Mouse (Mus musculus): ENCODE results near the gene Gm21988. TPM values are rescaled to one million over a fixed set of nuclear protein-coding genes. Genes with fewer than 3 reads are reported as not detected.

Gene Gm21988
- total RNA-seq, 1 experiment: 2.4 TPM

- Histone ChIP-seq H3K9me3 (ENCODE audit: control insufficient read depth, insufficient read depth, low read depth, low read length) (no peaks in the 10 kb centered on the region), H3K4me3 (ENCODE audit: insufficient read depth in 1 of 2, low read depth in 1 of 2, low read length in 2 of 2, poor library complexity in 1 of 2, severe bottlenecking in 1 of 2) (peak overlapping the region; percentile 37 to 63; a peak in 3 of 4 replicates), H3K4me1 (ENCODE audit: control insufficient read depth in 2 of 2, insufficient read depth in 2 of 2, low read length in 2 of 2, poor library complexity in 1 of 2) (peaks cover 2 to 19% of the 10 kb centered on the region in 2 experiments; a peak in 2 of 4 replicates), H3K27ac (ENCODE audit: insufficient read depth, low read depth, low read length, poor library complexity, severe bottlenecking) (no peak overlapping the region), H3K9ac (ENCODE audit: insufficient read depth, low read depth, low read length, poor library complexity, severe bottlenecking) (no peak overlapping the region), H3K36me3 (ENCODE audit: control insufficient read depth, insufficient read depth, low read length, poor library complexity, severe bottlenecking) (peaks cover 9% of the 10 kb centered on the region)
- no peak for DNase-seq (ENCODE audit: low read depth, low spot score)
- TF ChIP-seq ZC3H11A (IDR thresholded peaks at IDR 0.05; ENCODE audit: borderline replicate concordance, low read depth, low read length) (no peak), ZNF384 (IDR thresholded peaks at IDR 0.05; ENCODE audit: low read depth, low read length) (no peak)
- in situ Hi-C loops (cut with MboI; ENCODE audit: low sequenced_read_pairs in 2 of 2, unreplicated experiment in 2 of 2): loop anchor here in 1 of 2 experiments (10.0 kb wide), 1 partner anchor 279 kb away; the partner anchor contains the start of gene Ybx2
Measured at GRCm38 (mm10) chr11:70213736-70214135, 25.9 kb downstream of the Gm21988 start.

- DNase-seq (ENCODE audit: low read depth, low spot score): no peak
Measured at GRCm38 (mm10) chr11:70212896-70213295, 26.7 kb downstream of the Gm21988 start.

GRCm38 (mm10) chr11:70212423-70212822 is 27.2 kb downstream of the Gm21988 start, which contains the start of gene Slc16a11:
Gene Slc16a11, plus strand, starts transcription at chr11:70212752.
- H3K27ac ChIP-seq (ENCODE audit: insufficient read depth, low read depth, low read length, poor library complexity, severe bottlenecking): no peak within 1 kb of the TSS
- H3K4me1 ChIP-seq (ENCODE audit: control insufficient read depth in 2 of 2, insufficient read depth in 2 of 2, low read length in 2 of 2, poor library complexity in 1 of 2): peaks cover 2 to 19% of the 10 kb centered on the region in 2 experiments; a peak in 2 of 4 replicates
- H3K36me3 ChIP-seq (ENCODE audit: control insufficient read depth, insufficient read depth, low read length, poor library complexity, severe bottlenecking): peaks cover 3% of the 10 kb centered on the region; the same call in 1 of the 2 replicates
- in situ Hi-C loops (cut with MboI; ENCODE audit: low sequenced_read_pairs in 2 of 2, unreplicated experiment in 2 of 2): loop anchor here in 1 of 2 experiments (10.0 kb wide), 1 partner anchor 278 kb away; the partner anchor contains the start of gene Ybx2
- DNase-seq (ENCODE audit: low read depth, low spot score): no peak
- TF ChIP-seq HCFC1 (IDR thresholded peaks at IDR 0.05; ENCODE audit: borderline replicate concordance, insufficient read depth, low read length): no peak
- no peak for TF ChIP-seq ZNF384 (IDR thresholded peaks at IDR 0.05; ENCODE audit: low read depth, low read length)
- no peak for TF ChIP-seq CHD2 (IDR thresholded peaks at IDR 0.05; ENCODE audit: low read depth, low read length)
- no peak for TF ChIP-seq ZC3H11A (IDR thresholded peaks at IDR 0.05; ENCODE audit: borderline replicate concordance, low read depth, low read length)
- TF ChIP-seq MAFK (IDR thresholded peaks at IDR 0.05; ENCODE audit: insufficient read depth, low read depth, low read length): no peak
- H3K9me3 ChIP-seq (ENCODE audit: control insufficient read depth, insufficient read depth, low read depth, low read length): no peaks in the 10 kb centered on the region
- H3K4me3 ChIP-seq (ENCODE audit: insufficient read depth in 1 of 2, low read depth in 1 of 2, low read length in 2 of 2, poor library complexity in 1 of 2, severe bottlenecking in 1 of 2): peak within 1 kb of the TSS; percentile 37 to 63; a peak in 1 of 4 replicates
- H3K9ac ChIP-seq (ENCODE audit: insufficient read depth, low read depth, low read length, poor library complexity, severe bottlenecking): no peak within 1 kb of the TSS

More at GRCm38 (mm10) chr11:70212896-70213295, 26.7 kb downstream of the Gm21988 start:
- no peaks in the 10 kb centered on the region for H3K9me3 ChIP-seq (ENCODE audit: control insufficient read depth, insufficient read depth, low read depth, low read length)
- H3K27ac ChIP-seq (ENCODE audit: insufficient read depth, low read depth, low read length, poor library complexity, severe bottlenecking): no peak overlapping the region
- no peak overlapping the region for H3K9ac ChIP-seq (ENCODE audit: insufficient read depth, low read depth, low read length, poor library complexity, severe bottlenecking)
- no peak for TF ChIP-seq HCFC1 (IDR thresholded peaks at IDR 0.05; ENCODE audit: borderline replicate concordance, insufficient read depth, low read length)
- no peak for TF ChIP-seq MAFK (IDR thresholded peaks at IDR 0.05; ENCODE audit: insufficient read depth, low read depth, low read length)
- no peak for TF ChIP-seq ZC3H11A (IDR thresholded peaks at IDR 0.05; ENCODE audit: borderline replicate concordance, low read depth, low read length)
- TF ChIP-seq ZNF384 (IDR thresholded peaks at IDR 0.05; ENCODE audit: low read depth, low read length): no peak
- TF ChIP-seq CHD2 (IDR thresholded peaks at IDR 0.05; ENCODE audit: low read depth, low read length): no peak
- H3K4me3 ChIP-seq (ENCODE audit: insufficient read depth in 1 of 2, low read depth in 1 of 2, low read length in 2 of 2, poor library complexity in 1 of 2, severe bottlenecking in 1 of 2): no peak overlapping the region
- in situ Hi-C loops (cut with MboI; ENCODE audit: low sequenced_read_pairs in 2 of 2, unreplicated experiment in 2 of 2): loop anchor here in 1 of 2 experiments (10.0 kb wide), 1 partner anchor 278 kb away; the partner anchor contains the start of gene Ybx2
- H3K4me1 ChIP-seq (ENCODE audit: control insufficient read depth in 2 of 2, insufficient read depth in 2 of 2, low read length in 2 of 2, poor library complexity in 1 of 2): peaks cover 2 to 19% of the 10 kb centered on the region in 2 experiments; a peak in 2 of 4 replicates
- H3K36me3 ChIP-seq (ENCODE audit: control insufficient read depth, insufficient read depth, low read length, poor library complexity, severe bottlenecking): peaks cover 7% of the 10 kb centered on the region

GRCm38 (mm10) chr11:70211972-70212371 is 27.7 kb downstream of the Gm21988 start:
- H3K9me3 ChIP-seq (ENCODE audit: control insufficient read depth, insufficient read depth, low read depth, low read length): no peaks in the 10 kb centered on the region
- in situ Hi-C loops (cut with MboI; ENCODE audit: low sequenced_read_pairs in 2 of 2, unreplicated experiment in 2 of 2): loop anchor here in 1 of 2 experiments (10.0 kb wide), 1 partner anchor 277 kb away; the partner anchor contains the start of gene Ybx2
- no peak for TF ChIP-seq MAFK (IDR thresholded peaks at IDR 0.05; ENCODE audit: insufficient read depth, low read depth, low read length)
- H3K4me3 ChIP-seq (ENCODE audit: insufficient read depth in 1 of 2, low read depth in 1 of 2, low read length in 2 of 2, poor library complexity in 1 of 2, severe bottlenecking in 1 of 2): no peak overlapping the region
- no peak overlapping the region for H3K9ac ChIP-seq (ENCODE audit: insufficient read depth, low read depth, low read length, poor library complexity, severe bottlenecking)
- peaks cover 2 to 19% of the 10 kb centered on the region in 2 experiments; a peak in 2 of 4 replicates for H3K4me1 ChIP-seq (ENCODE audit: control insufficient read depth in 2 of 2, insufficient read depth in 2 of 2, low read length in 2 of 2, poor library complexity in 1 of 2)
- H3K27ac ChIP-seq (ENCODE audit: insufficient read depth, low read depth, low read length, poor library complexity, severe bottlenecking): no peak overlapping the region
- DNase-seq (ENCODE audit: low read depth, low spot score): no peak
- peaks cover 3% of the 10 kb centered on the region; the same call in 1 of the 2 replicates for H3K36me3 ChIP-seq (ENCODE audit: control insufficient read depth, insufficient read depth, low read length, poor library complexity, severe bottlenecking)
